Mouse (Mus musculus) skeletal muscle tissue, postnatal 0 days (tissue): Measurements from ENCODE around the gene Btbd6. TPM values are rescaled to one million over a fixed set of nuclear protein-coding genes. Genes with fewer than 3 reads are reported as not detected.

ENCODE experiments used
- polyA plus RNA-seq: library from polyadenylated mRNA; unstranded; fragments of >200 nt; fragmentation: Nextera tagmentation; extraction: Ambion mirVana; gene quantifications from 2 replicates; pipeline ENCODE4 v1.2.1, GENCODE M21; 2015

The Btbd6 gene
- 17.0 and 18.0 TPM in 2 replicates for polyA plus RNA-seq

GRCm38 (mm10) chr12:112976371-112977073 is at the start of gene Btbd6:
Gene Btbd6, plus strand, starts transcription at chr12:112976482.

GRCm38 (mm10) chr12:112929562-112930352 is 46.5 kb upstream of the Btbd6 start, which contains the start of gene Jag2:
Gene Jag2, minus strand, starts transcription at chr12:112929776.

GRCm38 (mm10) chr12:112941776-112942713 is 34.2 kb upstream of the Btbd6 start, which contains the start of gene Nudt14:
Gene Nudt14, minus strand, starts transcription at chr12:112942124.

GRCm38 (mm10) chr12:113000294-113001132 is 24.2 kb downstream of the Btbd6 start, which contains the start of gene Brf1:
Gene Brf1, minus strand, starts transcription at chr12:113000704.

GRCm38 (mm10) chr12:113013604-113014558 is 37.6 kb downstream of the Btbd6 start, which contains the start of gene Pacs2:
Gene Pacs2, plus strand, starts transcription at chr12:113014508.

Other genes with a start within 250 kb of the Btbd6 start
- 14.3 and 15.0 TPM in 2 replicates for gene Pld4, start 215.8 kb upstream of the Btbd6 start, polyA plus RNA-seq
- gene Ahnak2, start 173.8 kb upstream of the Btbd6 start, polyA plus RNA-seq = 3.0 and 4.7 TPM in 2 replicates
- gene Clba1, start 167.5 kb upstream of the Btbd6 start, polyA plus RNA-seq = 0.79 and 1.7 TPM in 2 replicates
- 18.6 and 22.2 TPM in 2 replicates for gene Cdca4, start 147.1 kb upstream of the Btbd6 start, polyA plus RNA-seq
- gene Gpr132, start 108.3 kb upstream of the Btbd6 start, polyA plus RNA-seq = 0.09 and 0.13 TPM in 2 replicates
- 9.8 and 12.6 TPM in 2 replicates for gene Jag2, start 46.7 kb upstream of the Btbd6 start, polyA plus RNA-seq
- 53.9 and 60.7 TPM in 2 replicates for gene Nudt14, start 34.4 kb upstream of the Btbd6 start, polyA plus RNA-seq
- 33.7 and 39.6 TPM in 2 replicates for gene Brf1, start 24.2 kb downstream of the Btbd6 start, polyA plus RNA-seq
- gene Pacs2, start 38.0 kb downstream of the Btbd6 start, polyA plus RNA-seq = 14.8 and 16.7 TPM in 2 replicates
- not detected in 2 replicates for gene Tex22, start 98.0 kb downstream of the Btbd6 start, polyA plus RNA-seq
- 6.5 and 6.8 TPM in 2 replicates for gene Mta1, start 121.8 kb downstream of the Btbd6 start, polyA plus RNA-seq
- gene Crip2, start 163.8 kb downstream of the Btbd6 start, polyA plus RNA-seq = 185 and 205 TPM in 2 replicates
- 404 and 584 TPM in 2 replicates for gene Crip1, start 169.8 kb downstream of the Btbd6 start, polyA plus RNA-seq
- 3.0 and 5.1 TPM in 2 replicates for gene Tedc1, start 179.9 kb downstream of the Btbd6 start, polyA plus RNA-seq
- gene Tmem121, start 209.4 kb downstream of the Btbd6 start, polyA plus RNA-seq = 2.9 and 3.1 TPM in 2 replicates